Mouse (Mus musculus): Measurements from ENCODE around the gene Cacng1. TPM values are rescaled to one million over a fixed set of nuclear protein-coding genes. Genes with fewer than 3 reads are reported as not detected.

Gene Cacng1
- polyA plus RNA-seq, 1 experiment from 2014 or later: 1.1 TPM

GRCm38 (mm10) chr11:107720264-107721021, 4.1 kb upstream of the Cacng1 start:
- no peak overlapping the region for H3K27ac ChIP-seq (ENCODE audit: low read depth, low read length)
- H3K4me3 ChIP-seq (ENCODE audit: low read depth, low read length): no peak overlapping the region
- ATAC-seq (ENCODE audit: low read depth): no peak
- H3K27me3 ChIP-seq (ENCODE audit: control insufficient read depth, insufficient read depth, low read length): no peaks in the 10 kb centered on the region
- 86% methylated on average over 9 of the region's 9 CpGs for WGBS
- no peak overlapping the region for H3K4me2 ChIP-seq (ENCODE audit: low read depth, low read length)
- H3K36me3 ChIP-seq (ENCODE audit: control insufficient read depth, insufficient read depth, low read length): no peaks in the 10 kb centered on the region
- no peaks in the 10 kb centered on the region for H3K4me1 ChIP-seq (ENCODE audit: control insufficient read depth, insufficient read depth, low read length)
- no peak overlapping the region for H3K9ac ChIP-seq (replicated peaks; ENCODE audit: low read depth, low read length)
- H3K9me3 ChIP-seq (ENCODE audit: control insufficient read depth, low read length): no peaks in the 10 kb centered on the region

- H3K9ac ChIP-seq (replicated peaks; ENCODE audit: low read depth, low read length): no peak overlapping the region
- H3K4me2 ChIP-seq (ENCODE audit: low read depth, low read length): no peak overlapping the region
- no peaks in the 10 kb centered on the region for H3K9me3 ChIP-seq (ENCODE audit: control insufficient read depth, low read length)
- no peaks in the 10 kb centered on the region for H3K4me1 ChIP-seq (ENCODE audit: control insufficient read depth, insufficient read depth, low read length)
- no peak for ATAC-seq (ENCODE audit: low read depth)
- WGBS: 86% methylated on average over 7 of the region's 7 CpGs
- H3K4me3 ChIP-seq (ENCODE audit: low read depth, low read length): no peak overlapping the region
- no peak overlapping the region for H3K27ac ChIP-seq (ENCODE audit: low read depth, low read length)
- H3K36me3 ChIP-seq (ENCODE audit: control insufficient read depth, insufficient read depth, low read length): no peaks in the 10 kb centered on the region
- no peaks in the 10 kb centered on the region for H3K27me3 ChIP-seq (ENCODE audit: control insufficient read depth, insufficient read depth, low read length)
Measured at GRCm38 (mm10) chr11:107714368-107714767, 2.0 kb downstream of the Cacng1 start.

GRCm38 (mm10) chr11:107710379-107710778, 5.9 kb downstream of the Cacng1 start:
- H3K4me3 ChIP-seq (ENCODE audit: low read depth, low read length): no peak overlapping the region
- WGBS: 81% methylated on average over 3 of the region's 3 CpGs
- peaks cover 8% of the 10 kb centered on the region; the same call in 1 of the 2 replicates for H3K4me1 ChIP-seq (ENCODE audit: control insufficient read depth, insufficient read depth, low read length)
- no peaks in the 10 kb centered on the region for H3K27me3 ChIP-seq (ENCODE audit: control insufficient read depth, insufficient read depth, low read length)
- no peak for ATAC-seq (ENCODE audit: low read depth)
- no peak overlapping the region for H3K27ac ChIP-seq (ENCODE audit: low read depth, low read length)
- H3K4me2 ChIP-seq (ENCODE audit: low read depth, low read length): no peak overlapping the region
- no peaks in the 10 kb centered on the region for H3K9me3 ChIP-seq (ENCODE audit: control insufficient read depth, low read length)
- no peaks in the 10 kb centered on the region for H3K36me3 ChIP-seq (ENCODE audit: control insufficient read depth, insufficient read depth, low read length)
- no peak overlapping the region for H3K9ac ChIP-seq (replicated peaks; ENCODE audit: low read depth, low read length)

GRCm38 (mm10) chr11:107707897-107708610, 8.3 kb downstream of the Cacng1 start:
- peak; percentile 41; the same call in 1 of the 2 replicates for ATAC-seq (ENCODE audit: low read depth)
- Histone ChIP-seq H3K27ac (ENCODE audit: low read depth, low read length) (0 out of 2 replicates have a peak overlapping the region, but pooled peaks have one; percentile 13), H3K36me3 (ENCODE audit: control insufficient read depth, insufficient read depth, low read length) (no peaks in the 10 kb centered on the region), H3K4me2 (ENCODE audit: low read depth, low read length) (no peak overlapping the region), H3K9me3 (ENCODE audit: control insufficient read depth, low read length) (no peaks in the 10 kb centered on the region), H3K27me3 (ENCODE audit: control insufficient read depth, insufficient read depth, low read length) (no peaks in the 10 kb centered on the region), H3K4me1 (ENCODE audit: control insufficient read depth, insufficient read depth, low read length) (peaks cover 8% of the 10 kb centered on the region; the same call in 1 of the 2 replicates), H3K9ac (replicated peaks; ENCODE audit: low read depth, low read length) (no peak overlapping the region), H3K4me3 (ENCODE audit: low read depth, low read length) (no peak overlapping the region)
- 14% methylated on average over 20 of the region's 20 CpGs for WGBS

GRCm38 (mm10) chr11:107705476-107706074, 10.7 kb downstream of the Cacng1 start:
- WGBS: 71% methylated on average over 11 of the region's 11 CpGs
- Histone ChIP-seq H3K36me3 (ENCODE audit: control insufficient read depth, insufficient read depth, low read length) (no peaks in the 10 kb centered on the region), H3K4me2 (ENCODE audit: low read depth, low read length) (no peak overlapping the region), H3K27ac (ENCODE audit: low read depth, low read length) (no peak overlapping the region), H3K27me3 (ENCODE audit: control insufficient read depth, insufficient read depth, low read length) (no peaks in the 10 kb centered on the region), H3K4me3 (ENCODE audit: low read depth, low read length) (no peak overlapping the region), H3K4me1 (ENCODE audit: control insufficient read depth, insufficient read depth, low read length) (peaks cover 8% of the 10 kb centered on the region; the same call in 1 of the 2 replicates), H3K9ac (replicated peaks; ENCODE audit: low read depth, low read length) (no peak overlapping the region), H3K9me3 (ENCODE audit: control insufficient read depth, low read length) (no peaks in the 10 kb centered on the region)
- no peak for ATAC-seq (ENCODE audit: low read depth)

- Histone ChIP-seq H3K4me2 (ENCODE audit: low read depth, low read length) (no peak overlapping the region), H3K27me3 (ENCODE audit: control insufficient read depth, insufficient read depth, low read length) (no peaks in the 10 kb centered on the region), H3K36me3 (ENCODE audit: control insufficient read depth, insufficient read depth, low read length) (no peaks in the 10 kb centered on the region), H3K9ac (replicated peaks; ENCODE audit: low read depth, low read length) (no peak overlapping the region), H3K4me1 (ENCODE audit: control insufficient read depth, insufficient read depth, low read length) (peaks cover 8% of the 10 kb centered on the region; the same call in 1 of the 2 replicates), H3K9me3 (ENCODE audit: control insufficient read depth, low read length) (no peaks in the 10 kb centered on the region), H3K27ac (ENCODE audit: low read depth, low read length) (no peak overlapping the region), H3K4me3 (ENCODE audit: low read depth, low read length) (no peak overlapping the region)
- ATAC-seq (ENCODE audit: low read depth): no peak
- WGBS: 71% methylated on average over 6 of the region's 6 CpGs
Measured at GRCm38 (mm10) chr11:107705060-107705459, 11.3 kb downstream of the Cacng1 start.

- H3K4me2 ChIP-seq (ENCODE audit: low read depth, low read length): no peak overlapping the region
- no peak for ATAC-seq (ENCODE audit: low read depth)
- H3K27me3 ChIP-seq (ENCODE audit: control insufficient read depth, insufficient read depth, low read length): no peaks in the 10 kb centered on the region
- H3K9ac ChIP-seq (replicated peaks; ENCODE audit: low read depth, low read length): no peak overlapping the region
- no peak overlapping the region for H3K27ac ChIP-seq (ENCODE audit: low read depth, low read length)
- peaks cover 8% of the 10 kb centered on the region; the same call in 1 of the 2 replicates for H3K4me1 ChIP-seq (ENCODE audit: control insufficient read depth, insufficient read depth, low read length)
- no peaks in the 10 kb centered on the region for H3K36me3 ChIP-seq (ENCODE audit: control insufficient read depth, insufficient read depth, low read length)
- WGBS: 53% methylated on average over 27 of the region's 27 CpGs
- H3K4me3 ChIP-seq (ENCODE audit: low read depth, low read length): no peak overlapping the region
- H3K9me3 ChIP-seq (ENCODE audit: control insufficient read depth, low read length): no peaks in the 10 kb centered on the region
Measured at GRCm38 (mm10) chr11:107703272-107704134, 12.8 kb downstream of the Cacng1 start.

GRCm38 (mm10) chr11:107699967-107700366, 16.4 kb downstream of the Cacng1 start:
- WGBS: 95% methylated on average over 4 of the region's 4 CpGs
- no peak for ATAC-seq (ENCODE audit: low read depth)
- H3K36me3 ChIP-seq (ENCODE audit: control insufficient read depth, insufficient read depth, low read length): no peaks in the 10 kb centered on the region

More at GRCm38 (mm10) chr11:107699967-107700366, 16.4 kb downstream of the Cacng1 start:
- Histone ChIP-seq H3K4me2 (ENCODE audit: low read depth, low read length) (no peak overlapping the region), H3K9ac (replicated peaks; ENCODE audit: low read depth, low read length) (no peak overlapping the region), H3K4me1 (ENCODE audit: control insufficient read depth, insufficient read depth, low read length) (no peaks in the 10 kb centered on the region), H3K4me3 (ENCODE audit: low read depth, low read length) (no peak overlapping the region), H3K27ac (ENCODE audit: low read depth, low read length) (no peak overlapping the region), H3K9me3 (ENCODE audit: control insufficient read depth, low read length) (no peaks in the 10 kb centered on the region), H3K27me3 (ENCODE audit: control insufficient read depth, insufficient read depth, low read length) (no peaks in the 10 kb centered on the region)

Measured in neural tube, embryonic 14.5 days (tissue).